Mouse (Mus musculus): ENCODE results near the gene Polr2l.

DNA sequence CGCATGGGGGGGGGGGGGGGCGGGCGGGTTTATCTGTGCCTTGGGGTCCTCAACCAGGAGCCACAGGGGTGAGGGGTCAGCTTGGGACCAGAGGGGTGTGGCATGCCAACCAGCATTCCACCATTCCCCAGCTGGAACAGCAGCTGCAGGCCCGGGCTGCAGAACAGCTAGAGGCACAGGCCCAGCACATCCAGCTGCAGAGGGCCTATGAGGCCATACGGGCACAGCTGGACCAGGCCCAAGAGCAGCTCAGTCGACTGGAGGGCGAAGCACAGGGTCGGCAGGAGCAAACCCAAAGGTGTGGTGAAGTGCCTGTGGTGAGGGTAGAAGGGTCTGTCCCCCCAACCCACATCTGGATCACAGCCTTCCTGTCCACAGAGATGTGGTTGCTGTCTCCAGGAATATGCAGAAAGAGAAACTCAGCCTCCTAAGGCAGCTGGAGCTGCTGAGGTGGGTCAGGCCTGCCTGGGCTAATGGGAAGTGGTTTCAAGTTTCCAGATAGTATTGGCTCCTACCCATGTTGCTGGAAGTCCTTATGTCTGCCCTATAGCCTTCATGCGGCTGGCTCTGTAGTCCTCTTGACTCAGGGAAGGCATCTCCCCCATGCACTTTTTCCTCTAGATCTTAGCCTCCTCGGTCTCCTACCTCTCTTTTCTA, 9.4 kb downstream of the Polr2l start:
- TF ChIP-seq EP300 (IDR thresholded peaks at IDR 0.05; ENCODE audit: low read depth) (no peak), CTCF (IDR thresholded peaks at IDR 0.05; ENCODE audit: low read depth) (no peak)

Measured in liver, embryonic 14.5 days (tissue).